Mouse (Mus musculus) left cerebral cortex, adult 9 months (tissue): ENCODE measurements around the gene Lgr4.

Experiments used
- DNase-seq, 2 experiments: peaks; one replicate each; pipeline ENCODE4 v3.0.0; 2022; ENCODE audit warnings: low spot score in 2 of 2

Lgr4 gene

DNA sequence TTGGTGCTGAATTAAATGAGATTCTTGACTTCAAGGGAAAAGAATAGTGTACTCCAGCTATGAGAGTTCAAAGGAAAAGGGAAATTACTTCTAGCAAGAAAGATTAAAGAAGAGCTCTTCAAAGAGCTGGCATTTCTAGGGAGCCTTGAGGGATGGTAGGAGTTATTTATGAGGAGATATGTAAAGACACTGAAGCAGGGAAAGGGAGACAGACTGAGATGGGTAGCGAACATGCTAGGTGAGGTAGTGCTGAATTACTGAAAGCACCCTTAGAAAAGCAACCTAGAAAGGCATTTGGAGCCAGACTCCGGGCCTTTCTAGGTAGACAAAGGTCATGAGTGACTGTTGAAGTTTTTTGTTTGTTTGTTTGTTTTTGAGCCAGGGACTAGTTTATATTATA lies 58.7 kb downstream of the Lgr4 start:
- no peak for DNase-seq

DNA sequence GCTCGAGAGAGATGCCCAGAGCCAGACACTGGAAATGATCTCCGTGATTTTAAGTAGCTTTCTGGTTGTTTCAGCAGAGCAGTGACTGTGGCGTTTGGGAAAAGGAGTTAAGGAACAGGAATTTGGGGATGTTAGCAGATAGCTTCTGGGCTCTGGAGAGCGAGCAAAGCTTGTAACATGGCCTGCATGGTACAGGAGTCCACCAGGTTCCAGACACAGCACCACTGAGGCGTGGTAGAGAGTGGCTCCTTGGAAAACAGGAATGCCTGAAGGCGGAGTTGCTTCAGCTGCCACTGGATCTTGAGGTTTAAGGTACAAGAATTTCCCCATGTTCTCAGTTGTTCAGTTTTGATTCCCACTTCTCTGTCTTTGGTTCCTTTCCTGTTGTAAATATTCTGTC lies 59.9 kb downstream of the Lgr4 start:
- no peak for DNase-seq

DNA sequence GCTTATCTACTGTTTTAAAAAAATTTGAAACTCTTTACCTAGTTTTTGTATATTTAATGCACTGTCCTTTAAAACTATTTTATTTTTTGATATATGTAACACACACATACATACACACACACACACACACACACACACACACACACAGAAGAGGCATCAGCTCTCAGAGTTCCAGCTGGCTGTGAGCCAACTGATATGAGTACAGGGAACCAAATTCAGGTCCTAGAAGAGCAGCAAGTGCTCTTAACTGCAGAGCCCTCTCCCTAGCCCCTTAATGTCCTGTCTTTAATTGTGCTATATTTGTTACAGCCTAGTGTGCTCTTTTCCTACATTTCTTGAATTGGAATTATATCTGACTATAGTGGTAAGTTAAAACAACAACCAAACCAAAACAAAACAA lies 61.8 kb downstream of the Lgr4 start:
- no peak for DNase-seq

DNA sequence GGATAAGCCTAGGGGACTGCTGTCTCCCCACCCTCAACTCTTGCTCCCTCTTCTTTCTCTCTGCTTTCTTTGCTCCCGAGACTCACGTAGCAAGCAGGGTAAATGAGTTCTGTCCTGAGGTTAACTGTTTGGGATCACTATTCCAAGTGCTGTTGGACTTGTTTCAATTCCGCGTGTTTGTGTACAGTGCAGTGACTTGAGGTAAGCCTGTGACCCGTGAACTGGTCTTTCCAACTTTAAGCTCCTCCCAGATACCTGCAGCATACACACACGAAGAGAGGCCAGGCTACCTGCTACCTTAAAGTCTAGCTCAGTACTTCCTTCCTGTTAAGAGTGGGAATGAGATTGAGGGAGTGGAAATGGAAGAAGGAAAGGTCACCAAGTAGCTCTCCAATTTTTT lies 66.0 kb downstream of the Lgr4 start:
- no peak for DNase-seq

DNA sequence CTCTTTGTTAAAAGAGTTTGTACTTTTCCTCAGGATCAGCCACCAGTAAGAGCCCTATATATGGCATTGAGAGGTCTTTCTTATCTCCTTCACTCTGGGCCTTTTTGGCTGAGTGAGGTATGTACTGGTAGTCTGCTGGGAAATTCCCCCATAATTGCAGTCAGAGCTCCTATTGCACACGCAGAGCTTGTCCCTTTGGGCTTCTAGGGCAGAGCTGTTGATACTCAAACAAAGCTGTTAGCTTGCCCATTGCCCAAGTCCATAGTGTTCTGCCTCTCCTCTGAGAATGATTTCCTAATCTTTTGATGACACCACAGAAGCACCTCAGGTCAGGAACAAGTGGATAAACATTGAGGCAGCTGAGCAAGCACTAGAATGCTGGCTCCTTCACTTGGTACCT lies 67.5 kb downstream of the Lgr4 start:
- DNase-seq = no peak

DNA sequence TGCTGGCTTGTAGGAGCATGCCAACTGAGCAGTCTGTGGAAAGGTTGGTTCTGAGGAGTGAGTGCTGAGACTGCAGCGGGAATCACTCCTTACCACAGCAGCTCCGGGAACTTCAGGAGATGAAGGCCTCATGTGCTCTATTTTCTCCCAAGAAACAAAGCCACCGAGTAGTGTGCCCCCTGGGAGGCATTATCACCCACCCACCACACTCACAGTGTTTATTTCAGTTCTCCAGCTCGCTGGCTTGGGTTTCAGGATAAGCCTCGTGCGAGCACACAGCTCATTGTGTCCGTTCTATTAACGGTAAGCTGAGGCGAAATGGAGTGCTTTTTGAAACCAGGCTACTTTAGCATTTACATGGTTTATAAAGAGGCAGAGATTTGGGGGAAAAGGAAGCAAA lies 68.1 kb downstream of the Lgr4 start:
- no peak for DNase-seq

DNA sequence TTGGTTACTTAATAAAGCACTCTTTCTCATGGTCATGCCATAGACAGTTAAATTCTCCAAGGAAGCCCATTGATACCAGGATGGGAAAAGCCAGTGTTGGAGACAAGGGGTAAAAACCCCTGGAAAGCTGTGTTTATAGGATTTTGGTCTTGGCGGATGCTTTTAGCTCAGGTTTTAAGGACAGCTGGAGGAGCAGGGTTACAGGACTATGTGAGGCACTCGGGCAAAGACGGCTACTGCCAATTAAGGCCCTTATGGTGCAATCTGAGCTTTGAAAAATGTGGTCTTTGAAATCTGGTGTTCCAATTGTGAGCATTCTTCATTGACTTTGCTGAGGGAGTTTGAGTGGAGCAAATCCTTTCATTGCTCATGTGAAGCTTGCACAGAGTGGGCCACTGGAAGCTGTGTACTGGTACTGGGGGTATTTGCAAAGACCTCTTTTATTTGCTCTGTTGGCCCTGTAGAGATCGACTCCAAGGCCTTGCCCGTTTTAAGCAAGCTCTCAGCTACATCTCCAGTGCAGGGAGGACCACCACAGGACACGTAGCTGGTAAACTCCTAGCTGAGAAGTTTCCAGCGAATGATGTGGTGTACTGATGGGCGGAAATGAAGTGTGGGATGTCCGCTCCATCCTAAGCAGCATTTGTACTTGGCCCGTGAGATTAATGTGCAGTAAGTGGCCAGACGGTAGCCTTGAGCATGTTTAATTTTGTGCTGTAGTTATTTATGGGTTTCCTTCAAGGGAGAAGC lies 68.8 kb downstream of the Lgr4 start:
- DNase-seq = no peak

DNA sequence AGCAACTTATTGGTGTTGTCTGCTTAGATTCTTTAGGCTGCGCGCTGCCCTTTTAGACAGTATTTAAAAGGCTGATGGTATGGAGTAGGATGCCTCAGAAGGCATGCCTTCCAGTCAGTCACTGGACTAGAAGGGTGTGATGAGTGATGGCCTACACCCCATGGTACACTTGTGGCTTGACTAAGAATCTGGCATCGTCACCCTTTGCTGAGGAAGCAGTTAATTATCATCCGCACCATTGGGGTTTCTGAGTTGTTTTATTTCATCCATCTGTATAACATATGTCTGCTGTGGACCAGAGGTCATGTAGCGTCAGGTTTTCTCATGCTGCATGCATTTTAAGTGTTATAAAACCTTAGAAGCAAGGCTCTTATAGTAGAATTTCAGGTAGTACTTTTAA lies 70.5 kb downstream of the Lgr4 start:
- DNase-seq = no peak

DNA sequence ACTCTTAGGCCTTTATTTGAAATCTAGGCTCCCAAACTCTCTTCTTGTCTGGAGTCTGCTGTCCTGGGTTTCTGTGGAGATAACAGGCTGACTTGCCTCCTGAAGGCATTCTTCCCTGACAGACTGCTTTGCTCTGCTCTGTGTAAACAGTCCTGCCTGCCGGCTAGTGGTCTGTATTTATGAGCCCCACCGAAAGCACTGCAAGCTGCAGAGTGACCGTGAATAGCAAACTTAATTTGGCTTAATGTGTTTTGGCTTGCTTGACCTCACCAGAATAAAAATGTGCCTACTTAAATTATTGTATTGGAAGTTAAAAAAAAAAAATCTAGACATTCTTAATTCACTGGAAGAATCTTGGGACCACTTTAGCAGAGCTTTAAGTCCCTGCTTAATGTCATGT lies 71.7 kb downstream of the Lgr4 start:
- no peak for DNase-seq

DNA sequence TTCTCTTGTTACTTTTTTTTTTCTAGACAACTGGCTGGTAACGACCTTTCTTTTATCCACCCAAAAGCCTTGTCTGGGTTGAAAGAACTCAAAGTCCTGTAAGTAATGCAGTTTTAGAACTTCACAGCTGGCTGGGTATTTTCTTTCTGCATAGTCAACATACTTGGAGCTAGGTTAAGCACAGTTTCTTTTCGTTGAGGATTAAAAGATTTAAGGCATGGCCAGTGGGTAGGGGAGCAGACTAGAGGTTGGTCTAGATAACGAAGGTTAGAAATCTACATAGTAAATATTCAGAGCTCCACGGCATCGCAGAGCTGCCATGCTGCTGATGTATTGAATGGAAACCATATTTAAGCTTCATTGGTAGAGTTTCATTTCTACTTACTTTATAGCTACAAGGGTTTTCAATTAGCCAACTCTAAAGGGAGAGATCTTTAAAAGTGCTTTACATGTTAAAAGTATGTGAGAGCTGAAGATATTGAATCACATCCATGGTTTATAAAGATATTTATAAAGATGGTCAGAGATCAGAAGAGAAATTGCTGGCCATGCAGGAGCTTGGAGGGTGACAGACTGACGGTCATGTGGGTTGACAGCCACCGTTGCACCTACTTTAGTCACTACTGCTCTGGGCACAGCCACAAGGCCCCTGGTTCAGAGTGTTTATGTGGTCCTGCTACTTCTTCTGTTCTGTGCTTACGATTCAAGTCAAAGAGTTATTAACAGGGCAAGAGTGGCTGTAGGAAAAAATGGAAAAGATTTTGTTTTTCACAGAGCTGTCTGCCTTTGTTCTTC lies 72.4 kb downstream of the Lgr4 start:
- DNase-seq = no peak

DNA sequence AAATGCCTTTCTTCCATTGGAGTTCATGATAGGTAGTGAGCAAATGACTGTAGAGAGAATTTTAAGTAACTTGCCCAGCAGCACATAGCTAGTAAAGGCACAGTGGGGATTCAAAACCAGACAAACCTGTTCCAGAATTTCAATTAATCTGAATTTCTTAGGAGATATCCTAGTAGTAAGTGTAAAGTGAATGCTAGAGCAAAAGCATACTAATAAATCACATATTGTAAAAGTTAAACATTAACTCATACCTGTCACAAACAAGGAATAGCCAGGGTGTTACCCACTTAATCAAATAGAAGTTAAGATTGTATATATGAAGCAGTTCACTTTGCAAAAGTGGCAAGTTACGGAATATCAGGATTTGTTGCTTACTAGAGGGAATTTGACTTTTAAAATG lies 74.3 kb downstream of the Lgr4 start:
- no peak for DNase-seq

DNA sequence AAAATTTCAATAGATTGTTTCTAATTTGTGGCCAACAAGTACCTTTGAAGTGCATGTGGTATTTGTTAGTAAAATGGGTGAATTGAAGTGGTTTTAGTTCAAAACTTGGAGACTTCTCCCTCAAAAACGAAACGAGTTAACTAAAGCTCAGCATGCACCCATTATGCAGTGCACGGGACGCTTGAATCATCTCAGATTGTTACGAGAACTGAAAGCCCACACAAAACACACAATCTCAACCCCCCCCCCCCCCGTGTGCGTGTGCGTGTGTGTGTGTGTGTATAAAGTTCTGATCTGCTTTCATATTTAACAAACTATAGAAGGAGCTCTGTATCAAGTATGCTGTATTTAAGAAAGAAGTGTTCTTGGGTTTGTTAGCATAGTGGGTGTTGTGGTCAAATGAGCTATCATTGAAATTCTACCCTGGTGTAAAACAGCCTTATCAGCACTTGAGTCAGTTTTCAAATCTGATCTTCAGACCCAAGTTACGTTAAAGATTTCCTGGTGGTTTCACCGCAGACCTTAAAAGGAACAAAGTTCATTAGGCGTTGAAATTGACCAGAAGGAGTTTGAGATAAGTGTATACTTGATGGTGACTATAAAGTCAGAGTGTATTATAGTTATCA lies 75.1 kb downstream of the Lgr4 start:
- no peak for DNase-seq

DNA sequence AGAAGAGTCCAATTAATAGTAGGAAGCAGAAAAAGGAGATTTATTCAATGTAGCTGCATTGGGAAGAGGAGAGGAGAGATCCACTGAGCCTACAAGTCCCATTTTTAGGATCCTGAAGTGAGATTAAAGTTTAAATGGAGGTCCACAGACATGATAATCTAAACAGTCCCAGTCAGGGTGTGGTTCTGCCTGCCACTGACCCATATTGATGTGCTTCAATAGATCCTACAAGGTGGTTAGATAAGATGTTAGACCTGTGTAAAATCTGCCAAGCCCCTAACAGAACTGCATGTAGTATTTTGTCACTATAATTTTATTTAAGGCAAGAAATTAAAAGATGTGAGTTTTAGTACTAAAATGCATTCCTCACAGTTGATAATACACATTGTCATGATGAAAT lies 76.0 kb downstream of the Lgr4 start:
- DNase-seq = no peak

DNA sequence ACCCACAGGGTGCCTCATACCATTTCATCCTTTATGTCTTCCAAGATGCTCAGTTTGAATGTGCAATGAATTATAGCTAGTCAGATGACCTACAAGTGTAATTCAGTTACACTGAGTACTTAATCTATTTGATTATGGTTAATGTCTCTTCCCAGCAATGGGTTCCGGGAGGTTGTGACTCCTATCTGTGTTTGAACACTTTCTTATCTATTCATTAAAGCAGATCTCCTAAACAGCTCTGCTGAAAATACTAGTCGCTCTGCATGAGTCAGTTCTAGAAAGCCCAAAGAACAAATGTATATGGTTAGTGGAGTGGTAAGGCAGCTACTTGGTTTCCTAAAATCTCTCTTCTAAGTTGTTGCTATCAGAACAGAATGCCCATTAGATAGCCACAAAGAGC lies 77.6 kb downstream of the Lgr4 start:
- DNase-seq = no peak

DNA sequence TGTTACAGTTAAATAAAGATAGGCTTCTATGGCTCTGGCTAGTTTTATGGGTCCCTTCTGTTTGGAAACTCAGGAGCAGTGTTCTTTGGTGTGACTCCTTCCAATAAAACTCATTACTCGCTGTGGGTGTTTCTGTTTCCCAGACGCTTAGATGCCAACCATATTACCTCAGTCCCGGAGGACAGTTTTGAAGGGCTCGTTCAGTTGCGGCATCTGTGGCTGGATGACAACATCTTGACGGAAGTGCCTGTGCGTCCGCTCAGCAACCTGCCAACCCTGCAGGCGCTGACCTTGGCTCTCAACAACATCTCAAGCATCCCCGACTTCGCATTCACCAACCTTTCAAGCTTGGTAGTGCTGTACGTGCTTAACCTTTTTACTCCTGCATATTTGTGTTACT lies 79.0 kb downstream of the Lgr4 start:
- DNase-seq = no peak

DNA sequence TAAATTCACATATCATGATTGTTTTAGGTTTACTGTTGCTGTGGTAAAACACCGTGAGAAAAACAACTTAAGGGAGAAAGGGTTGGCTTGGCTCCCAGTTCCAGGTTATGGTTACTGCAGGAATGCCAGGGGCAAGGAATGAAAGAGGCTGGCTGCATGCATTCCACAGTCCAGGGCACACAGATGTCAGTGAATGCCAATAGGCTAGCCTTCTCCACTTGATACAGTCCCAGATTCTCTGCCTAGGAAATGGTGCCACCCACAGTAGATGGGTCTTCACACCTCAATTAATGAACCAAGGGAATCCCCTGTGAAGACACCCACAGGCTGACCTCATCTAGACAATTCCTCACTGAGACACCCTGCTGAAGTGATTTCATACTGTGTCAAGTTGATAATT lies 87.2 kb downstream of the Lgr4 start:
- DNase-seq = no peak

DNA sequence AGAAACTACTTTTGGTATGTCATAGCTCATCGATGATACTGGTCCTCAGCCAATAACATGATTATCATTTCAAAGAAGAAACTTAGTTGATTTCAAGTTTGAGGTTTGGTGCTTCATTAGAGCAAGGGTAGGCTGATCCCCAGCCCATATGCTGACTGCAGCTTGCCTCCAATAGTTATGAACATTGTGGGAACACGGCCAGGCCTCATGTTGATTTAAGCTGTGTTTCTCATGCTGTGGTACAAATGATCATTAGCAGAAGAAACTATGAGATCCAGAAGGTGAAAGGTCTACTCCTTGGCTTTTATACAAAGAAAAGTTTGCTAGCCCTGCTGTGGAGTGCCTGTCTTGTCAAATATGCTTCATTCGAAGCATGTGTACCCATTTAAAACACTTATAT lies 87.7 kb downstream of the Lgr4 start:
- DNase-seq = no peak

DNA sequence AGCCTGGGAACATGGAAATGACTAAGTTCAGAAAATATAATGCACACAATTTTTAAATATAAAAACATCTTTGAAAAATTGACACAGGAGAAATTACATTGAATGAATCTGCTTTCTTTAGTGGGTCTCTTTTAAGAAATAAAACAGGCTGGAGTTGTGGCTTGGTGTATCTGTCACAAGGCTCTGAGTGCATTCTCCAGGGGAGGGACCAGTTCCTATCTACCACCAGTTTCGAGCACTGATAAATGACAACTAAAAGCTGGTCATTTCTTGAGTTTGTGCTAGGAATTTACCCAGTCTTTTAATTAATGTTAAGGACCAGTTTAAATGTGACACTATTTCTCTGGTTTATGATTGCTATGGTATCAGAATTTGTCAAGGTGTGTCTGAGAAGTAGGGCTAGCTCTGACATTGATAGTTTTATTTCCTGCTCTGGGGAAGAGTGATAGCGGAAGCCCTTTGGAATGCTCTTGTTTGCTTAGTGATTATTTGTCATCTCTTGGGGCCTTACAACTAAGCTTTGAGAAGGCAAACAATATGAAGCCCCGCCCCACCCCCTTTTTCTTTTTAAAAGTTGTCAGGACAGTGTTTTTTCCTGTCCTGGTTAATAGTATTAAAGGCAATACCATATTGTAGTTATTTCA lies 88.3 kb downstream of the Lgr4 start:
- DNase-seq = no peak

DNA sequence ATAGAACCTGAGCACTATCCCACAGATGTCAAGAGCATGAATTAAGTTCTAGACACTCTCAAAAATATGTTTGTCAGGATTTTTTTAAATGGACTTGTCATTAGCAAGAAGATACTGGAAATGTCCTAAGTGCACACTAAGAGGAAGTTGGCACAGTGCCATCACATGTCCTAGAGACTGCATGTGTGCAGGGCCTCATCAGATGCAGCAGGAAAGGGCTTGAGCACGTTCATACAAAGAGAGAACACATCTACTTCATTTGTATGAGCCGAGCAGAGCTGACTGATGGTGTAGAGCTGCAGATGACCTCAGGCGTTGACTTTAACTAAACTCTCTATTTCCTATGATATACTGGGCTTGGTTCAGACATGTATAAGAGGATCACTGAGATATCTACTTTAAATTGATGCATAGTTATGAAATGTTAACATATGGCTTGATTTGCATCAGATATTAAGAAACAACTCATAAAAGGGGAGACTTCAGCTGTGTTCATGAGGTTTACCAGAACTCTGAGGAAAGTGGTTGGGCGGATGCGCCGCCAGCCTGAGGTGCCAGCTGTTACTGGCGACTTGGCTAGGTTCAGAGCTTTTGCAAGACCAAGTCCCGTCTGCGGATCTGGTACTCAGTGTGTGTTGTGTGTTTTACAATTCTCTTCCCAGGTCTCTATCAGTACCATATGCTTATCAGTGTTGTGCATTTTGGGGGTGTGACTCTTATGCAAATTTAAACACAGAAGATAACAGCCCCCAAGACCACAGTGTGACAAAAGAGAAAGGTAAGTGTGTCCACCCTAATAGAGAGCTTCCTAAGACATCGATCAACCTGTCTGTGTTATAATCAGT lies 90.2 kb downstream of the Lgr4 start:
- DNase-seq = no peak

DNA sequence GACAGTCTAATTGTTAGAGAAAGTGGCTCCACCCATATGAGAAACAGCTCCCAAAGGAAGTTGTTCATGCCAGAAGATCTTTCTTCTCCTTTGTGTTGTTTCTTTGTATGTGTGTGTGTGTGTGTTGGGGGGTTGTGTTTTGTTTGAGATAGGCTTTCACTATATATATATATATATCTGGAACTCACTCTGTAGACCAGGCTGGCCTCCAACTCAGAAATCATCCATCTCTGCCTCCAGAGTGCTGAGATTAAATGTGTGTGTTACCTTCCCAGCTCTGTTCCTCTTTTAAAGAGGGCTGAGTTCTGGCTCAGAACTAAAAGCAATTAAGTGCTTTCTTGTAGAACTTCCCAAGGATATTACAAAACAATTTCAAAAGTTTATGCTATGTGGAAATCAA lies 92.0 kb downstream of the Lgr4 start:
- DNase-seq = no peak

DNA sequence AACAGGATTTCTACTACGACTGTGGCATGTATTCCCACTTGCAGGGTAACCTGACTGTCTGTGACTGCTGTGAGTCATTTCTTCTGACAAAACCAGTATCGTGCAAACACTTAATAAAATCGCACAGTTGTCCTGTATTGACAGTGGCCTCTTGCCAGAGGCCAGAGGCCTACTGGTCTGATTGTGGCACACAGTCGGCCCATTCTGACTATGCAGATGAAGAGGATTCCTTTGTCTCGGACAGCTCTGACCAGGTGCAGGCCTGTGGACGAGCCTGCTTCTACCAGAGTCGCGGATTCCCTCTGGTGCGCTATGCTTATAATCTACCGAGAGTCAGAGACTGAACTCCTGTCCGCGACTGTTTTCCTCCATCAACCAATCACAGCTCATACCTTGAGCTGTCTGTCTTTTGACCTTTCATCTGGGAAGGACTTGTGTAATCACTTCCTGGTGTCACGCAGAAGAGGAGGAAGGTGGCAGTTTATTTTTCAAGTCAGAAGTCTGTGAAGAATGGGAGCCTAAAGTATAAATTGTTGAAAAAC lies 94.8 kb downstream of the Lgr4 start:
- no peak for DNase-seq
